Mouse (Mus musculus) ZHBTc4 (cell line): ENCODE measurements at regions not wholly inside any gene's neighbourhood (a gene's known extent, or its start where the extent isn't known, plus 50 kb on each side); places are given as distances from the start of the nearest gene placed in this dataset.
A peak's percentile ranks its signal among the peaks of the same experiment; 100 is the strongest.

ENCODE experiments used
- DNase-seq: peaks from one replicate; pipeline ENCODE4 v3.0.0-alpha.2; 2011; ENCODE audit warnings: low read depth, low spot score

DNA sequence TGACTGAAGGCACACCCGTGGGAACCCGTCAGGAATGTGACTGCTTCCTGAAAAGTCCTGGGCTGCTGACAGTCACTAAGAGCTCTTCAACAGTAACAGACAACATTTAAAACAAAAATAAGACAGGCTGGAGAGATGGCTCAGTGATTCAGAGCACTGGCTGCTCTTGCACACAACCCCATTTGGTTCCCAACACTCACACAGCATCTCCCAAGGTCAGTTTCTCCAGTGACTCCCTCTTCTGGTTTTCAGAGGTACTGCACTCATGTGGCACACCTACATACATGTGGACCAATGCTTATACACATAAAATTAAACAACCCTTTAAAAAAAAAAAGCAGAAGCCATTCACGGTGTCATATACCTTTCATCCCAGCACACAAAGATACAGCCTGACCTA is 305.8 kb upstream of the Asap2 start:
- DNase-seq: peak; percentile 61

DNA sequence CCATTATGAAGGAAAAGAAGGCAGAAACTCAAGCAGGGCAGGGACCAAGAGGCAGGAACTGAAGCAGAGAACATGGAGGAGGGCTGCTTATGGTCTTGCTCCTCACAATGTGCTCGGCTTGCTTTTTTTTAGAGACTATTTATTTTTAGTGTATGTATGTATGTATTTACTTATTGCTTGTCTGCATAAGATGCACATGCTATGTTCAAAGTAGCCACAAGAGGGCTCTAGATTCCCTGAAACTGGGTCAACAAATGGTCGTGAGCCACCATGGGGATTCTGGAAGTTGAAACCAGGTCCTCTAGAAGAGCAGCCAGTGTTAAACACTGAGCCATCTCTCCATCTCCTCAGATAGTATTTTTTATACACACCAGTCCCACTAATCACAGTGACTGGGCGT is 293.0 kb upstream of the Asap2 start:
- peak; percentile 60 for DNase-seq
